Mouse (Mus musculus) urinary bladder, adult 18-20 months (tissue): ENCODE data around the gene Rnf225.

Experiments
- DNase-seq, 2 experiments: peaks; one replicate each; pipeline ENCODE4 v3.0.0; 2022; ENCODE audit warnings: low spot score in 2 of 2, mixed read lengths in 2 of 2

The Rnf225 gene

DNA sequence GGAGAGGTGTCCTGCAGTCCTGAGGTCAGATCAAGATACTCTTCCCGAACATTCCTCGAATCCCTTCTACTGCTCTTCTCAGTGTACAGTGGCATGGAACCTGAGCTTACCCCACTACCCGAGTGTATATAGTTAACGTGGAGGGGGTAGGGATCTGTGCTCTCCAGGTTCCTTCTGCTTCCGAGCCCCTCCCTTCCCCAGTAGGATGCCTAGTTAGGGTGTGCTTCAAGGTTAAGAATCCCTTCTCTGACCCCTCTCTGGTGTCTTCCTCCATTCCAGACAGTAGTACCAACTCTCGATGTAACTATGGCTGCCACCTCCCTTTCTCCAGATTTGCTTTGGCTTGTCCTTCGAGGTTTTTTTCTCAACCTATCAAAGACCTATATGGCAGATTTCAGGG is 53.1 kb downstream of the Rnf225 start:
- DNase-seq, result no peak
